In genomic region chr14:120278290-120279244, GRCm38 (mm10) we compare ENCODE assay signal across 8 mouse cellular contexts. TPM values are rescaled to one million over a fixed set of nuclear protein-coding genes. Genes with fewer than 3 reads are reported as not detected.
DNase-seq lines count a peak whose midpoint lies in the region; ATAC-seq and TF ChIP-seq lines count a peak whose summit lies in the region.

No protein-coding gene starts in this region.

- H3K36me3 ChIP-seq in forebrain, embryonic 10.5 days (replicated peaks), result no peaks in the 10 kb centered on the region
- no peaks in the 10 kb centered on the region for H3K36me3 ChIP-seq in hindbrain, embryonic 14.5 days (replicated peaks; ENCODE audit: control insufficient read depth, insufficient read depth)
- no peaks in the 10 kb centered on the region; the same call in 1 of the 2 replicates for H3K36me3 ChIP-seq in liver, adult 2 months (ENCODE audit: control insufficient read depth, insufficient read depth, low read length)
- no peaks in the 10 kb centered on the region for H3K36me3 ChIP-seq in midbrain, embryonic 16.5 days (ENCODE audit: control insufficient read depth, insufficient read depth, low read length)

- H3K4me2 ChIP-seq in hindbrain, embryonic 14.5 days (replicated peaks), result peak overlapping the region; percentile 74
- H3K4me2 ChIP-seq in midbrain, embryonic 16.5 days (ENCODE audit: low read length), result peak overlapping the region; percentile 60

- WGBS in forebrain, embryonic 10.5 days, result 48% methylated on average over 21 of the region's 21 CpGs
- WGBS in hindbrain, embryonic 14.5 days, result 40% methylated on average over 21 of the region's 21 CpGs
- WGBS in liver, adult 2 months, result 16% methylated on average over 21 of the region's 21 CpGs
- 41% methylated on average over 21 of the region's 21 CpGs for WGBS in midbrain, embryonic 16.5 days

- DNase-seq in right cerebral cortex, postnatal 10 days (ENCODE audit: low spot score in 2 of 2), result peak; percentile 60 to 76
- DNase-seq in right cerebral cortex, adult 2 months (ENCODE audit: low spot score in 2 of 2), result no peak
- peak; percentile 15 for DNase-seq in T-cell, adult 2 months (ENCODE audit: low spot score)
- DNase-seq in forebrain, embryonic 10.5 days (ENCODE audit: extremely low spot score, low spot score), result peak; percentile 47
- DNase-seq in hindbrain, embryonic 14.5 days (ENCODE audit: low spot score), result peak; percentile 73
- peak; percentile 87 for DNase-seq in liver, adult 2 months (ENCODE audit: extremely low read depth, low read depth, low spot score)
- no peak for DNase-seq in right cerebral cortex, adult 18-20 months

- H3K27me3 ChIP-seq in forebrain, embryonic 10.5 days (ENCODE audit: poor library complexity, severe bottlenecking), result no peaks in the 10 kb centered on the region
- no peaks in the 10 kb centered on the region for H3K27me3 ChIP-seq in hindbrain, embryonic 14.5 days (ENCODE audit: control insufficient read depth, insufficient read depth, low read length)
- no peaks in the 10 kb centered on the region for H3K27me3 ChIP-seq in liver, adult 2 months (ENCODE audit: control insufficient read depth, insufficient read depth, low read length)
- no peaks in the 10 kb centered on the region for H3K27me3 ChIP-seq in midbrain, embryonic 16.5 days (ENCODE audit: control insufficient read depth, insufficient read depth, low read depth, low read length)

- H3K9ac ChIP-seq in hindbrain, embryonic 14.5 days, result peak overlapping the region; percentile 16; the same call in 1 of the 2 replicates
- H3K9ac ChIP-seq in liver, adult 2 months (ENCODE audit: low read depth, low read length), result peak overlapping the region; percentile 26
- H3K9ac ChIP-seq in midbrain, embryonic 16.5 days (ENCODE audit: low read depth, low read length), result 0 out of 2 replicates have a peak overlapping the region, but pooled peaks have one; percentile 28

- TF ChIP-seq POLR2A in liver, adult 2 months (IDR thresholded peaks at IDR 0.05; ENCODE audit: extremely low read depth, insufficient read depth, low read length), result no peak

- peaks cover 66% of the 10 kb centered on the region for H3K4me1 ChIP-seq in forebrain, embryonic 10.5 days
- peaks cover 37% of the 10 kb centered on the region for H3K4me1 ChIP-seq in hindbrain, embryonic 14.5 days (replicated peaks; ENCODE audit: control insufficient read depth, insufficient read depth, low read length)
- H3K4me1 ChIP-seq in liver, adult 2 months (ENCODE audit: control insufficient read depth, insufficient read depth, low read length), result peaks cover 15% of the 10 kb centered on the region
- peaks cover 43% of the 10 kb centered on the region for H3K4me1 ChIP-seq in midbrain, embryonic 16.5 days (ENCODE audit: control insufficient read depth, insufficient read depth, low read length)

- H3K79me2 ChIP-seq in liver, adult 2 months (ENCODE audit: control insufficient read depth, insufficient read depth, low read length), result peaks cover 44% of the 10 kb centered on the region

- no peaks in the 10 kb centered on the region for H3K9me3 ChIP-seq in forebrain, embryonic 10.5 days
- no peaks in the 10 kb centered on the region for H3K9me3 ChIP-seq in hindbrain, embryonic 14.5 days (ENCODE audit: control insufficient read depth, low read length)
- no peaks in the 10 kb centered on the region for H3K9me3 ChIP-seq in midbrain, embryonic 16.5 days (replicated peaks; ENCODE audit: control insufficient read depth, low read length, poor library complexity, severe bottlenecking)

- H3K27ac ChIP-seq in forebrain, embryonic 10.5 days, result peak overlapping the region; percentile 90
- H3K27ac ChIP-seq in hindbrain, embryonic 14.5 days, result peak overlapping the region; percentile 40; the same call in 1 of the 2 replicates
- H3K27ac ChIP-seq in liver, adult 2 months (replicated peaks; ENCODE audit: insufficient read depth, low read depth, low read length), result peak overlapping the region; percentile 27
- 0 out of 2 replicates have a peak overlapping the region, but pooled peaks have one; percentile 25 for H3K27ac ChIP-seq in midbrain, embryonic 16.5 days (ENCODE audit: low read length)

- H3K4me3 ChIP-seq in forebrain, embryonic 10.5 days, result peak overlapping the region; percentile 70
- 0 out of 2 replicates have a peak overlapping the region, but pooled peaks have one; percentile 69 for H3K4me3 ChIP-seq in hindbrain, embryonic 14.5 days (replicated peaks; ENCODE audit: low read length)
- peak overlapping the region; percentile 2; the same call in 1 of the 2 replicates for H3K4me3 ChIP-seq in liver, adult 2 months (ENCODE audit: insufficient read depth, low read depth, low read length)
- peak overlapping the region; percentile 12; the same call in 1 of the 2 replicates for H3K4me3 ChIP-seq in midbrain, embryonic 16.5 days (ENCODE audit: low read depth, low read length)

- no peak for TF ChIP-seq CTCF in liver, adult 2 months (IDR thresholded peaks at IDR 0.05; ENCODE audit: low read depth, low read length)

- peak; percentile 15; the same call in 1 of the 2 replicates for ATAC-seq in hindbrain, embryonic 14.5 days (ENCODE audit: low FRiP score)
- 0 out of 2 replicates have a peak, but pooled peaks have one; percentile 15 for ATAC-seq in midbrain, embryonic 16.5 days

RNA-seq across cellular contexts. Expression of gene Mbnl2, which starts 3.1 kb away (rescaled TPM):
- 30.0 TPM in 2 replicates for polyA plus RNA-seq in forebrain, embryonic 10.5 days (2016; fragmentation: Nextera tagmentation; extraction: Ambion mirVana)
- polyA plus RNA-seq in hindbrain, embryonic 14.5 days (2014; fragmentation: Nextera tagmentation; extraction: Ambion mirVana), result 24.4 and 29.7 TPM in 2 replicates
- total RNA-seq in liver, adult 2 months (2014; rRNA removed), result 32.2 and 35.2 TPM in 2 replicates
- 16.4 and 17.5 TPM in 2 replicates for polyA plus RNA-seq in liver, adult 2 months (2012; rRNA removed)
- 21.8 and 23.6 TPM in 2 replicates for polyA plus RNA-seq in midbrain, embryonic 16.5 days (2015; fragmentation: Nextera tagmentation; extraction: Ambion mirVana)

Comparison
In these comparisons a context has a peak if more than half of its experiments do, and no peak if none do; other contexts are left out.
1. DNase-seq: peak in right cerebral cortex, postnatal 10 days (2 of 2), T-cell, adult 2 months (single experiment), forebrain, embryonic 10.5 days (single experiment), hindbrain, embryonic 14.5 days (single experiment) and liver, adult 2 months (single experiment); none in right cerebral cortex, adult 2 months (0 of 2) and right cerebral cortex, adult 18-20 months (single experiment).
2. H3K27ac ChIP-seq: peak in every context shown above with its lines; median percentile 90 in forebrain, embryonic 10.5 days; 40 in hindbrain, embryonic 14.5 days; 27 in liver, adult 2 months; 25 in midbrain, embryonic 16.5 days.
3. H3K4me3 ChIP-seq: peak in every context shown above with its lines; median percentile 70 in forebrain, embryonic 10.5 days; 69 in hindbrain, embryonic 14.5 days; 12 in midbrain, embryonic 16.5 days; 2 in liver, adult 2 months.
4. Peak in every context shown above with its lines, with median percentiles within 50 percentile points of each other: H3K9ac ChIP-seq.